Mouse (Mus musculus): ENCODE results near the gene Dact3.

Dact3 gene

GRCm38 (mm10) chr7:16858336-16858735 lies 16.8 kb upstream of the Dact3 start:
- DNase-seq = peak in 1 of 2 experiments; percentile 59

GRCm38 (mm10) chr7:16859902-16860651 lies 15.0 kb upstream of the Dact3 start:
- peak in 1 of 2 experiments; percentile 73 for DNase-seq

- DNase-seq = no peak
These were observed 7.6 kb upstream of the Dact3 start for GRCm38 (mm10) chr7:16867488-16867887.

- no peak for DNase-seq
These were observed 5.6 kb upstream of the Dact3 start for GRCm38 (mm10) chr7:16869497-16869896.

GRCm38 (mm10) chr7:16871600-16871999 lies 3.5 kb upstream of the Dact3 start:
- DNase-seq = no peak

GRCm38 (mm10) chr7:16872478-16872877 lies 2.6 kb upstream of the Dact3 start:
- no peak for DNase-seq

GRCm38 (mm10) chr7:16873392-16873791 lies 1.7 kb upstream of the Dact3 start:
- DNase-seq = no peak

GRCm38 (mm10) chr7:16874190-16874589 lies 927 bp upstream of the Dact3 start:
- DNase-seq = peak; percentile 67 to 80

- DNase-seq = peak; percentile 100
These were observed 284 bp upstream of the Dact3 start for GRCm38 (mm10) chr7:16874756-16875309.

GRCm38 (mm10) chr7:16875326-16875725 lies 209 bp downstream of the Dact3 start:
- DNase-seq = no peak

- DNase-seq = no peak
These were observed 889 bp downstream of the Dact3 start for GRCm38 (mm10) chr7:16876006-16876405.

GRCm38 (mm10) chr7:16876608-16877007 lies 1.5 kb downstream of the Dact3 start:
- DNase-seq = peak in 1 of 2 experiments; percentile 60

- no peak for DNase-seq
These were observed 2.6 kb downstream of the Dact3 start for GRCm38 (mm10) chr7:16877717-16878116.

- DNase-seq = no peak
These were observed 4.9 kb downstream of the Dact3 start for GRCm38 (mm10) chr7:16879796-16880547.

GRCm38 (mm10) chr7:16880615-16881014 lies 5.5 kb downstream of the Dact3 start:
- no peak for DNase-seq

GRCm38 (mm10) chr7:16883162-16883561 lies 8.0 kb downstream of the Dact3 start:
- no peak for DNase-seq

GRCm38 (mm10) chr7:16884334-16884733 lies 9.2 kb downstream of the Dact3 start:
- no peak for DNase-seq

- DNase-seq = no peak
These were observed 10.2 kb downstream of the Dact3 start for GRCm38 (mm10) chr7:16885271-16885776.

- DNase-seq = no peak
These were observed 10.8 kb downstream of the Dact3 start for GRCm38 (mm10) chr7:16885905-16886304.

GRCm38 (mm10) chr7:16890536-16890935 lies 15.4 kb downstream of the Dact3 start:
- peak in 1 of 2 experiments; percentile 53 for DNase-seq

GRCm38 (mm10) chr7:16890944-16891343 lies 15.8 kb downstream of the Dact3 start:
- peak; percentile 74 to 79 for DNase-seq

GRCm38 (mm10) chr7:16891641-16892351 lies 16.7 kb downstream of the Dact3 start, which contains the start of gene Gng8:
Gng8 (plus strand) TSS chr7:16891786.
- peak; percentile 87 to 93 for DNase-seq

GRCm38 (mm10) chr7:16892352-16892730 lies 17.2 kb downstream of the Dact3 start:
- DNase-seq = peak in 1 of 2 experiments; percentile 23

Measured in kidney, postnatal 25 days (tissue).